Mouse (Mus musculus) induced T-regulatory cell, adult 2 months (primary cell): Measurements from ENCODE around the gene Mrs2.
"Not testable (repeated sequence)": the region's sequence is repeated elsewhere in the genome, so short reads cannot be mapped to it uniquely, and the experiment has no call there.

ENCODE experiments used
- DNase-seq: peaks from one replicate; pipeline ENCODE4 v3.0.0-alpha.2; 2012; ENCODE audit warnings: low read depth

Gene Mrs2

GRCm38 (mm10) chr13:24977820-24978342 is 42.3 kb downstream of the Mrs2 start:
- no peak for DNase-seq

GRCm38 (mm10) chr13:24976384-24976783 is 43.8 kb downstream of the Mrs2 start:
- no peak for DNase-seq

GRCm38 (mm10) chr13:24971776-24972175 is 48.4 kb downstream of the Mrs2 start:
- DNase-seq: not testable (repeated sequence)

GRCm38 (mm10) chr13:24965846-24966201 is 54.4 kb downstream of the Mrs2 start:
- no peak for DNase-seq

GRCm38 (mm10) chr13:24965130-24965845 is 54.9 kb downstream of the Mrs2 start:
- DNase-seq: peak; percentile 85

GRCm38 (mm10) chr13:24962119-24962518 is 58.1 kb downstream of the Mrs2 start:
- DNase-seq: peak; percentile 86

- no peak for DNase-seq
These were observed 60.1 kb downstream of the Mrs2 start for GRCm38 (mm10) chr13:24960084-24960483.

GRCm38 (mm10) chr13:24958671-24959070 is 61.5 kb downstream of the Mrs2 start:
- no peak for DNase-seq

GRCm38 (mm10) chr13:24955500-24955899 is 64.7 kb downstream of the Mrs2 start:
- DNase-seq: no peak

GRCm38 (mm10) chr13:24955091-24955490 is 65.1 kb downstream of the Mrs2 start:
- DNase-seq: no peak

- DNase-seq: no peak
These were observed 67.5 kb downstream of the Mrs2 start for GRCm38 (mm10) chr13:24952659-24953058.

GRCm38 (mm10) chr13:24948870-24949269 is 71.3 kb downstream of the Mrs2 start:
- peak; percentile 48 for DNase-seq

GRCm38 (mm10) chr13:24947158-24947557 is 73.0 kb downstream of the Mrs2 start:
- DNase-seq: no peak

- no peak for DNase-seq
These were observed 74.6 kb downstream of the Mrs2 start for GRCm38 (mm10) chr13:24945567-24945966.

GRCm38 (mm10) chr13:24943303-24943702 is 76.9 kb downstream of the Mrs2 start:
- DNase-seq: no peak

GRCm38 (mm10) chr13:24942512-24943282 is 77.5 kb downstream of the Mrs2 start, which contains the start of gene Gpld1:
Gene Gpld1 (plus strand): TSS chr13:24943152.
- no peak for DNase-seq

- no peak for DNase-seq
These were observed 80.7 kb downstream of the Mrs2 start for GRCm38 (mm10) chr13:24939472-24939871.

- DNase-seq: peak; percentile 88
These were observed 81.5 kb downstream of the Mrs2 start for GRCm38 (mm10) chr13:24938683-24939082.

- DNase-seq: no peak
These were observed 82.4 kb downstream of the Mrs2 start for GRCm38 (mm10) chr13:24937839-24938166.
